Mouse (Mus musculus): Measurements from ENCODE around the gene Ankrd65. TPM values are rescaled to one million over a fixed set of nuclear protein-coding genes. Genes with fewer than 3 reads are reported as not detected.
"Not testable (repeated sequence)": the region's sequence is repeated elsewhere in the genome, so short reads cannot be mapped to it uniquely, and the experiment has no call there.

Gene Ankrd65
- polyA plus RNA-seq, 1 experiment from 2014 or later: not detected

DNA sequence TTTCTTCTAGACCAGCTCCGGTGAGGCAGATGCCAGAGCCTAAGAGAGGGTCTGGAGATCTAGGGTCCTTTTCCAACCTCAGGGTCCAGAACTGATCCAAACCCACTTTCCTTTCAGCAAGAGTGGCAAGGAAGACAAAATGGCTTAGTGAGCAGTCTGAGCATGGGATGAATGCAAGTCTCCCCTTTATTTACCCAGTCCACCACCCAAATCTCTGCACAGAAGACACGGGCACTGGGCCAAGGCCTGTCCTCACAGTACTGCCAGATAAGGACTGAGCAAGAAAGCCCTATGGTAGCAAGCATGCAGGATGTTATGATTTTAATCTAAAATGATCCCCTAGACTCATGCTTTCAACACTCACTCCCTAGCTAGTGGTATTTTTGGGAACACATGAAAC, 12.4 kb upstream of the Ankrd65 start:
- WGBS: 89% methylated on average over 2 of the region's 2 CpGs
- no peak for ATAC-seq (ENCODE audit: low FRiP score)

DNA sequence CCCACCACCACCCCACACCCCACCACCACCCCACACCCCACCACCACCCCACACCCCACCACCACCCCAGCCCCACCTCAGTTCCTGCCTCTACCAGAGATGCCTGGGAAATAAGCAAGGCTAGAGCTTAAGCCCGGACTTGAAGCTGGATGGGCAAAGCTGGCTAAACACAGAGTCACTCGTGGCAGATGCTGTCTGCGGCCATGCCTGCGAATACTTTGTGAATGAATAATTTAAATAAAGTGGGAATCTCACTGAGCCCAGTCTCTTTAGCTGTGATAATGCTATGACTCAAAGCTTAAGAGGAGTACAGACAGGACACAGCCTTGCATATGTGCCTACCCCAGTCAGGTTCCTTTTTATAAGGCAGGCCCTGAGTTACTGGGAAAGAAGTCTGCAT, 10.7 kb upstream of the Ankrd65 start:
- ATAC-seq (ENCODE audit: low FRiP score): no peak
- WGBS: 83% methylated on average over 4 of the region's 4 CpGs
- peaks cover 15% of the 10 kb centered on the region for H3K27me3 ChIP-seq

More for the DNA sequence above, 12.4 kb upstream of the Ankrd65 start:
- H3K27me3 ChIP-seq: peaks cover 28% of the 10 kb centered on the region
- H3K4me3 ChIP-seq: no peak overlapping the region
- H3K9me3 ChIP-seq: no peaks in the 10 kb centered on the region
- H3K27ac ChIP-seq: peak overlapping the region; percentile 12; the same call in 1 of the 2 replicates
- no peak overlapping the region for H3K4me2 ChIP-seq
- H3K4me1 ChIP-seq (replicated peaks): peaks cover 29% of the 10 kb centered on the region
- no peak overlapping the region for H3K9ac ChIP-seq
- no peaks in the 10 kb centered on the region for H3K36me3 ChIP-seq

DNA sequence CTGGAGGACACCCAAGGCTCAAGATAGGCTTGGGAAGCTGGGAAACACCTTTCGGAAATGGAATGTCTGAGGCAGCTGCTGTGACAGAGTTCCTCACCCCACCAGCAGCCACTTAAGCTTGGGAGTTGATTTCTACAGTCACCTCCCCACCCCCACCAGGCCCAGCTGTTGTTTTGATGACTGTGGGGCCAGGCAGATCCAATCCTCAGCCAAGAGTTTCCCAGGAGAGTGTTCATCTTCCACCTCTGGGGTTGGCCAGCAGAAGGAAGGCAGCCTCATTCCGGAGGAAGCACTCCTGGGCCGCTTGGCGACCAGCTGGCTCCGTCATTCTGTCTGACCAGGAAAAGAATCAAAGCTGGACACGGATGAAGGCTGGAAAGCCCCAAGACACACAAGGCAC, 9.3 kb upstream of the Ankrd65 start:
- Histone ChIP-seq H3K27ac (peak overlapping the region; percentile 64; the same call in 1 of the 2 replicates), H3K9ac (no peak overlapping the region), H3K4me2 (no peak overlapping the region), H3K36me3 (no peaks in the 10 kb centered on the region), H3K9me3 (no peaks in the 10 kb centered on the region), H3K27me3 (peaks cover 4% of the 10 kb centered on the region), H3K4me1 (replicated peaks) (peaks cover 23% of the 10 kb centered on the region), H3K4me3 (no peak overlapping the region)
- WGBS: 39% methylated on average over 6 of the region's 6 CpGs
- no peak for ATAC-seq (ENCODE audit: low FRiP score)

More for the DNA sequence above, 10.7 kb upstream of the Ankrd65 start:
- Histone ChIP-seq H3K9ac (no peak overlapping the region), H3K36me3 (no peaks in the 10 kb centered on the region), H3K4me1 (replicated peaks) (peaks cover 24% of the 10 kb centered on the region), H3K9me3 (no peaks in the 10 kb centered on the region), H3K4me2 (no peak overlapping the region), H3K4me3 (no peak overlapping the region), H3K27ac (no peak overlapping the region)

DNA sequence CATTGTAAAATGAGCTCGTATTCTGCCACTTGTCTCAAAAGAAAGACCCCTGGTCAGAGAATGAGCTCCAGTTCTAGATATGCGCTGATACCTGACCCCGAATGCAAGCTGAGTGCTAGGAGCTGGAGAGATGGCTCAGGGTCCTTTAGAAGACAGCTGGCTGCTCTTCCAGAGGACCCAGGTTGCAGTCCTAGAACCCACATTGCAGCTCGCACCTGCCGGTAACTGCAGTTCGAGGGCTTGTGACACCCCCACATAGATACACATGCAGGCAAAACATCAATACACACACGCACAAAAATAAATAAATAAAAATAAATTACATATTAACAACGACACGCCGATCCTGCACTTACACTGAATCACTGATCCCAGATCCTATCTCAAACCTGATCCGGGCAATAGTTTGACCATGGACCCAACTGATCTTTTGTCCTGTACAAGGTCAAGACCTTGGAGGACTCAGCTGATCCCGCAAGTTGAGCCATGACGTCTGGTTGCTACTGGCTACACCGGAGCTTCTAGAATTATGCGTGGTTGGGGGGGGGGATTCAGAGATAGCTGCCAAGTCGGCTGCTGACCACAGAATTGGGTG, 6.7 kb upstream of the Ankrd65 start:
- ATAC-seq (ENCODE audit: low FRiP score): 0 out of 2 replicates have a peak, but pooled peaks have one; percentile 18

DNA sequence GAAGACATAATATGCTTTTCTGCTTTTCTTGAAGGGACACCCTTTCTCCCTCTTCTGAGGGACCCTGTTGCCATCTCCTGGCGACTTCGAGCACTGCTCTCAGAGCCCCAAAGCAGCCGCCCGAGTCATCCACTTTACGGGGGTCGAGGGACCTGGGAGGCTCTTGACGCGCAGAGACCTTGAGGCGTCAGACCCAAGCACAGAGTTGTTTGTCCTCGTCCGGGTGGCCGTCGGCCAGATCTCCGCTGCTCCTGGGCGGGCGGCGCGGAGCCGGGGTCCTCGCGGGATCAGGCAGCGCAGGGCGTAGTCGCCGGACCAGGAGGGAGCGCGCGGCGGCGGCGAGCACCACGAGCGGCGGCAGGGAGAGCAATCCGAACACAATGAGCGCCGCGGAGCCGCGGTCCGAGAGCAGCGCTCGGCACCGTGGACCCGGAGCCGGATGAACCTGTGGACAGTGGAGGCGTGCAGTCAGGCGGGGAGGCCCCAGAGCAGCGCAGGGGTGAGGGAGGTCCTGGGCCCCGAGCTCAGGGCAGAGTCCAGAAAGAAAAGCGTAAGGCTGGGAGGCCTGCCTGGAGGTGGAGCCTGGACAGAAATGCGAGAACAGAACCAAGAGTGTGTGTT, 6.0 kb upstream of the Ankrd65 start:
- H3K4me3 ChIP-seq: peak overlapping the region; percentile 63
- no peaks in the 10 kb centered on the region for H3K27me3 ChIP-seq
- peak; percentile 86 for ATAC-seq (ENCODE audit: low FRiP score)
- H3K27ac ChIP-seq: peak overlapping the region; percentile 95
- WGBS: under 1% methylated on average over 52 of the region's 52 CpGs
- no peaks in the 10 kb centered on the region for H3K9me3 ChIP-seq
- H3K9ac ChIP-seq: peak overlapping the region; percentile 84
- H3K4me1 ChIP-seq (replicated peaks): peaks cover 20% of the 10 kb centered on the region
- peak overlapping the region; percentile 68 for H3K4me2 ChIP-seq
- no peaks in the 10 kb centered on the region for H3K36me3 ChIP-seq

More for the DNA sequence above, 6.7 kb upstream of the Ankrd65 start:
- Histone ChIP-seq H3K4me2 (peak overlapping the region; percentile 68), H3K36me3 (no peaks in the 10 kb centered on the region), H3K4me3 (peak overlapping the region; percentile 63), H3K9me3 (no peaks in the 10 kb centered on the region), H3K27me3 (no peaks in the 10 kb centered on the region), H3K27ac (peak overlapping the region; percentile 95), H3K4me1 (replicated peaks) (peaks cover 20% of the 10 kb centered on the region), H3K9ac (peak overlapping the region; percentile 84)
- WGBS: 44% methylated on average over 16 of the region's 16 CpGs

DNA sequence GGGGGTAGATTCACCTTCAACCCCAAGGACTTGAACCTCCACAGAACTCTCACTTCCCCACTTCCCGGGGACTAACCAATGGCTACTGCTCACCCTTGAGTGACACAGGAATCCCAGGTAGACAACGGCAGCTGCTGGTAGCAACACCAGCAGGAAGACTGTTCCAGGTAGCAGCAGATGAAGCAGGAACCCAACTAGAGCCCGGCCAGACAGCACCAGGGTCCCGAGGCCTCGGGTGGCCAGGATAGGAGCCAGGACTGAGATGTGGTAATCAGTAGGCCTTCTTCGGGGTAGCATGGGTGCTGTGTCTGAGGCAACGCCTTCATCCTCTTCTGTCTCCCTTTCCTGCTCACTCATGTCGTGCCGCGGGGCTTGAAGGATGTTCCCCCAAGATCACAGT, 5.0 kb upstream of the Ankrd65 start:
- Histone ChIP-seq H3K9me3 (no peaks in the 10 kb centered on the region), H3K4me3 (no peak overlapping the region), H3K4me1 (replicated peaks) (peaks cover 20% of the 10 kb centered on the region), H3K9ac (0 out of 2 replicates have a peak overlapping the region, but pooled peaks have one; percentile 19), H3K4me2 (peak overlapping the region; percentile 20; the same call in 1 of the 2 replicates), H3K27ac (no peak overlapping the region), H3K36me3 (no peaks in the 10 kb centered on the region), H3K27me3 (no peaks in the 10 kb centered on the region)
- ATAC-seq (ENCODE audit: low FRiP score): no peak
- WGBS: 83% methylated on average over 10 of the region's 10 CpGs

DNA sequence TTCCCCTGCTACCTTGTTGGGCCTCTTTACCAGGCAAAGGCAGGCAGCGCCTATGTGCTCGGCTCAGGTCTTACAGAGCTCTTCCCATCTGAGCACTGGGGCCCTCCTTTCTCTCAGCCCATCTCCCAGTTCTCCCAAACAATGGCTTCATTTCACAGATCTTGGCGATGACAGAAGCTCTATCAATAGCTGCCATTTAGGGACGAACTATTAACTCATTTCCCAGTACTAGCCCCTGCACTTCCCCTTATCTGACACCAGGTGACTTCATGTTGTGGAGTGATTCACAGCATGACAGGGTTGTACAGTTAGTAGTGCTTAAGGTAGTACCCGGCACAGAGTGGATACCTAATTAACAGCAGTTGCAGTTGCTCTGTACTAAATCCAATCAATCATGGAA, 4.4 kb upstream of the Ankrd65 start, which contains the start of gene Tmem88b:
Tmem88b (minus strand) TSS at position 56 of the 400 bp plus-strand sequence.
- peak within 1 kb of the TSS; percentile 68 for H3K4me2 ChIP-seq
- WGBS: 67% methylated on average over 5 of the region's 5 CpGs
- H3K4me3 ChIP-seq: peak within 1 kb of the TSS; percentile 63
- no peaks in the 10 kb centered on the region for H3K27me3 ChIP-seq
- H3K9me3 ChIP-seq: no peaks in the 10 kb centered on the region
- H3K4me1 ChIP-seq (replicated peaks): peaks cover 18% of the 10 kb centered on the region
- peak within 1 kb of the TSS; percentile 84 for H3K9ac ChIP-seq
- H3K27ac ChIP-seq: peak within 1 kb of the TSS; percentile 95; the same call in 1 of the 2 replicates
- no peaks in the 10 kb centered on the region for H3K36me3 ChIP-seq
- ATAC-seq (ENCODE audit: low FRiP score): no peak

DNA sequence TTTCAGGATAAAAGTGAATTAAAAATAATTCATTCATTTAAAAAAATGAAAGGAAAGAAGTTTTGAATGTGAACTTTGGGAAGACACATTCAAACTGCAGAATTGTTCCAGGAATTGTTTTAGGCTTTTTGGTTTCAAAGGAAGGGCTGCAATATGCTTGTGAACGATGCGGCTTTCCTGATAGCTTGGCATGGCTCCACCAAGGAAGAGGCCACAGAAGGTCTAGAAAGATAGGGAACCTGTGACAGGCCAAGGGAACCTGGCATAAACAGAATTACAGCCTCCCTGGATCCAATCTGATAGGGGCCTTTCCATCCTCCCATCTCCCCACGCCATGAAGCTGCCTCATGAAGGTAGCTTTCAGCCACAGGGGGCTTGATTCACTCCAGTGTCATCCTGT, 1.9 kb upstream of the Ankrd65 start:
- WGBS: 76% methylated on average over 3 of the region's 3 CpGs
- no peak overlapping the region for H3K9ac ChIP-seq
- no peak for ATAC-seq (ENCODE audit: low FRiP score)

DNA sequence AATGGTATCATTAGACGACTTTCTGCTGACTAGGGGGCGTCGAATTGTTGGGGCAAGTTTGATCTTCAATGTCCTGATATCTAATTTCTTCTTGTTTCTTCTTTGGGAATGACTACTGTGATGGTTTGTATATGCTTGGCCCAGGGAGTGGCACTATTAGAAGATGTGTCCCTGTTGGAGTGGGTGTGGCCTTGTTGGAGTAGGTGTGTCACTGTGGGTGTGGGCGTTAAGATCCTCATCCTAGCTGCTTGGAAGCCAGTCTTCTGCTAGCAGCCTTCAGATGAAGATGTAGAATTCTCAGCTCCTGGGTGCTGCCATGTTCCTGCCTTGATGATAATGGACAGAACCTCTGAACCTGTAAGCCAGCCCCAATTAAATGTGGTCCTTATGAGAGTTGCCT, 1.4 kb upstream of the Ankrd65 start:
- ATAC-seq (ENCODE audit: low FRiP score); H3K27me3 ChIP-seq; H3K9ac ChIP-seq; H3K4me2 ChIP-seq; H3K4me3 ChIP-seq; H3K27ac ChIP-seq; H3K36me3 ChIP-seq; H3K9me3 ChIP-seq: not testable (repeated sequence)
- peaks cover 12% of the 10 kb centered on the region for H3K4me1 ChIP-seq (replicated peaks)
- 86% methylated on average over 4 of the region's 4 CpGs for WGBS

More for the DNA sequence above, 1.9 kb upstream of the Ankrd65 start:
- Histone ChIP-seq H3K4me2 (no peak overlapping the region), H3K9me3 (no peaks in the 10 kb centered on the region), H3K27me3 (peaks cover 6% of the 10 kb centered on the region; the same call in 1 of the 2 replicates), H3K4me1 (replicated peaks) (peaks cover 17% of the 10 kb centered on the region), H3K27ac (no peak overlapping the region), H3K4me3 (no peak overlapping the region), H3K36me3 (no peaks in the 10 kb centered on the region)

DNA sequence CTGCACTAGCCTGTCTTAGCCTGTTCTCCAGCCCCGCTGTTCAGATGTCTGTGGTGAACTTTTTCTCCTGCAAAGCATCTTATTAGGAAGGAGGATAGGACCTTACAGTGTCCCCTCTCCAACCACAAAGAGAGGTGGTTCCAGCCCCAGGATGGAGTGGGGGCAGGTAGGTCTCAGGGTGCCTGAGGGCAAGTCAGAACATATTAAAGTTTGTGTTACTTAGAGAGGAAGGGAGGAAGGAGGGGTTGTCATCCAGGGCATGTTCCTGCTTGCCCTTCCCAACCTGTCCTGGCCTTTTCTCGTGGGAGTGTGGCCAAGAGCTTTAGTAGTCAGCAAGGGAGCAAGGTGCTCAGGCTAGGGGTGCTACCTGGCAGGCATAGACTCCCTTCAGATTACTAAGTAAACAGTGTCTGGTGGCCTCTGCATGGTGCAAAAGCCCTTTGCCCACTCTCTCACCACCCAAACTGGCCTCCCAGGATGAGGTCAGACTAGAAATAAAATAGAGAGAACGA, 467 bp downstream of the Ankrd65 start:
- 76% methylated on average over 3 of the region's 3 CpGs for WGBS
- no peaks in the 10 kb centered on the region for H3K36me3 ChIP-seq

DNA sequence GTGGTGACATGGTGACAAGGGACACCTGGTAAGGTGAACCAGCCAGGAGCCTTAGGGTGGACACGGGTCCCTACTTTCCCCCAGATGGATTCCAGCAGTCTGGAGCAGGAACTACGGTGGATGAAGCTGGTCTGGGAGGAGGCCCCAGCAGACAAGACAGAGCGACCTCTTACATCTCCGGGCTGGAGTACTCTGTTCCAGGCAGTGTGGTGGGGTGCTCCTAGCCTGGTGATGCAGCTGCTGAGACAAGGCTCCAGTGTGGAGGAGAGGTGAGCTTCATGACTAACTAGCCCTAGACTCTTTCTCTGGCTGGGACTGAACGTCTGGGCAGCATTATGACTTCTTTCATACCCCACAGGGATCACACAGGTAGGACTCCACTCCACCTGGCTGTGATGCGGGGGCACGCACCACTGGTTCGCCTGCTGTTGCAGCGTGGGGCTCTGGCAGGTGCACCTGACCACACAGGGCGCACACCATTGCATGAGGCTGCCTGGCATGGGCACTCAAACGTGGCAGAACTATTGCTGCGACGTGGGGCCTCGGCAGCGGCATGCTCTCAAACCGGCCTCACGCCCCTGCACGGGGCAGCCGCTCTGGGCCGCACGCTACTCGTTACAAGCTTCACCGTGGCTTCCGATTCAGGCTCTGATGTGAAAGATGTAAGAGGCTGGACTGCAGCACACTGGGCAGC, 1.1 kb downstream of the Ankrd65 start:
- ATAC-seq (ENCODE audit: low FRiP score): no peak
- Histone ChIP-seq H3K9ac (no peak overlapping the region), H3K36me3 (no peaks in the 10 kb centered on the region), H3K27ac (no peak overlapping the region), H3K27me3 (peaks cover 10% of the 10 kb centered on the region; the same call in 1 of the 2 replicates), H3K9me3 (no peaks in the 10 kb centered on the region), H3K4me3 (no peak overlapping the region), H3K4me1 (replicated peaks) (no peaks in the 10 kb centered on the region), H3K4me2 (no peak overlapping the region)
- WGBS: 77% methylated on average over 24 of the region's 24 CpGs

More for the DNA sequence above, 467 bp downstream of the Ankrd65 start:
- Histone ChIP-seq H3K4me1 (replicated peaks) (peaks cover under 1% of the 10 kb centered on the region; the same call in 1 of the 2 replicates), H3K9me3 (no peaks in the 10 kb centered on the region), H3K4me3 (no peak overlapping the region), H3K9ac (no peak overlapping the region), H3K4me2 (no peak overlapping the region), H3K27me3 (peaks cover 6% of the 10 kb centered on the region; the same call in 1 of the 2 replicates), H3K27ac (no peak overlapping the region)
- ATAC-seq (ENCODE audit: low FRiP score): no peak

DNA sequence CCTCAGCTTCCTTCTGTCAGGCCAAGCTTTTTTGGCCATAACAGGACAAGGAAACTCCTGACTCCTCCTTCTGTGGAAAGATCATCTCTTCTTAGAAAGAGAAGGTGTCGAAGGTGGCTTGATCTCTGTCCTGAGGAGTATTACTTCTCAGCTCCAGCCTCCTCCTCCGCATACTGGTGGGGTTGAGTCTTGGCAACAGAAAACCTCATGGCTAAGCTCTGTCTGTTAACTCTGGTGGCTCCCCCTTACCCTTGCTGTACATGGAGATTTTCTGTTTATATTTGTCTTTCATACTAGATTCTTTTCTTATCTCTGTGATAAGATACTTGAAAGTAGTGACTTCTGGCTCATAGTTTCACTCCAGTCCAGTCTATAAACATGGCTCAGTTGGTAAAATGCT, 3.5 kb downstream of the Ankrd65 start:
- H3K36me3 ChIP-seq: no peaks in the 10 kb centered on the region
- H3K4me3 ChIP-seq: no peak overlapping the region
- H3K4me1 ChIP-seq (replicated peaks): no peaks in the 10 kb centered on the region
- H3K27me3 ChIP-seq: peaks cover 13% of the 10 kb centered on the region; the same call in 1 of the 2 replicates
- no peak for ATAC-seq (ENCODE audit: low FRiP score)
- no peak overlapping the region for H3K9ac ChIP-seq
- no peaks in the 10 kb centered on the region for H3K9me3 ChIP-seq
- WGBS: 81% methylated on average over 2 of the region's 2 CpGs
- no peak overlapping the region for H3K4me2 ChIP-seq
- H3K27ac ChIP-seq: no peak overlapping the region
